Mouse (Mus musculus): ENCODE data around the gene Sv2a. TPM values are rescaled to one million over a fixed set of nuclear protein-coding genes. Genes with fewer than 3 reads are reported as not detected.
A peak's percentile ranks its signal among the peaks of the same experiment; 100 is the strongest.

Sv2a gene
- polyA plus RNA-seq, 1 experiment from 2014 or later: 3.5 TPM

DNA sequence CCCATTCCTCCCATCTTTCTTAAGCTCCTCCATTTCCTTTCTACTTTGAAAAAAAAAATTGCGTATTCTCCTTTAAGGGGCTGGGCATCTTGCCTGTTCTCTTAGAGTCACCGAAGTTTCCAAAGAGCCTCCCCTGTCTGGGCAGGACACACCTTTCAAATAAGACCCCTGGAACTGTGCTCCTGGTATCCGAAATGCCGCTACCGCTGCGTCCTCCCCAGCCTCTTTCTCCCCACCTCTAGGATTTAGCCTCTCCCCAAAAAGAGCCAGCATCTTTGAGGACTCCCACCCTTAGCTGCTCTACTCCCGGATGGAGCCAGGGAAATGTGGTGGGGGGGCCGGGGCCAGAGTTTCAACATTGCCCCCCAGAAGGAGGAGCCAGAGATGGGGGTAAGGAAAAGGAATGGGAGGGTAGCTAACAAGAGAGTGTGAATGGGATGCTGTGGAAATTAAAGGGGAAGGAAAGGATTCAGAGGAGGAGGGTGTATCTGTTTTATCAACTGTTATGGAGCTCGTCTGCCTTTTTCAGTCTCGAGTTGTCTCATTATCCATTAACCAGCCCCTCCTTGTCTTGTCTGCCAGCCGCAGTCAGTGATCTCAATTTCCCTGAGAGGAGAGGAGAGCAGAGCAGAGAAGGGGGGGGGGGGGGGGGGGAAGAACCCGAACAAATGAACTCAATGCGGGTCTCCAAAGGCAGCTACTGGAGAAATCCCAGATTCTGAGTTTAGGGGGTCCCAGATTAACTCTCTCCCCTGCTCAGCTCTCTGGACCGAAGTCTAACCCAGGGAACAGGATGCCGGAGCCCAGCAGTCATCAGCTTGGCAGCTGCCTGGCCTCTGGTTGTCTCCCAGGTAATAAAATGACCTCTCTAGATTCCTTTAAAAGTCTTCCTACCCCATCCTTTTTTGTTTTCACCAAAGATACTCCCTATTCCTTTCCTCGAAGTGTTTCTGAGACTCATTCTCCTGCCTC lies 18.8 kb upstream of the Sv2a start, which contains the start of gene Mtmr11:
Mtmr11 (plus strand) TSS at position 136 of the 972 bp plus-strand sequence.
- Histone ChIP-seq H3K36me3 (ENCODE audit: control insufficient read depth, insufficient read depth) (0 out of 2 replicates have a peak, but pooled peaks cover 4% of the 10 kb centered on the region), H3K4me3 (ENCODE audit: low read depth, low read length) (peak within 1 kb of the TSS; percentile 53), H3K27ac (ENCODE audit: low read depth, low read length) (peak within 1 kb of the TSS; percentile 97), H3K9ac (ENCODE audit: low read depth, low read length) (peak within 1 kb of the TSS; percentile 67), H3K4me2 (replicated peaks; ENCODE audit: low read depth) (peak within 1 kb of the TSS; percentile 87), H3K9me3 (ENCODE audit: control insufficient read depth) (no peaks in the 10 kb centered on the region), H3K27me3 (replicated peaks; ENCODE audit: control insufficient read depth, insufficient read depth, low read length) (no peaks in the 10 kb centered on the region), H3K4me1 (replicated peaks; ENCODE audit: control insufficient read depth, insufficient read depth, low read length) (peaks cover 13% of the 10 kb centered on the region)
- no peak for TF ChIP-seq CTCF (IDR thresholded peaks at IDR 0.05; ENCODE audit: low read depth)
- WGBS: 3% methylated on average over 16 of the region's 16 CpGs
- no peak for ATAC-seq

DNA sequence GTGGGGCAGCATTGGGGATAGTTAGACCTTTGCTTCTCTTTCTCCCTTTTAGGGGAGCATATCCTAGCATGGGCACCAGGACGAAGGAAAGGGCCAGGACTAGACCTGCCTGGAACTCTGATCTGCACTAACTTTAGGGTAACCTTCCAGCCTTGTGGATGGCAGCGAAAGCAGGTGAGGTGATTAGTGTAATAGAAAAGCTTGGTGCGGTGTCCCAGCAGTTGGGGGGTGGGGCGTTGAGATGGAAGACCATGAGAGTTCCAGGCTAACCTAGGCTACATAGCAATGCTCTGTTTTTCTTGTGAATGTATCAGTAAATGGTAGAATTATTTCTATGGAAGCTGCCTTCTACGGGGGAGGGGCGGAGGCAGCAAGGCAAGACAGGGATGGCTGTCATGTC lies 17.9 kb upstream of the Sv2a start:
- 81% methylated on average over 6 of the region's 6 CpGs for WGBS
- H3K9me3 ChIP-seq (ENCODE audit: control insufficient read depth): no peaks in the 10 kb centered on the region
- TF ChIP-seq CTCF (IDR thresholded peaks at IDR 0.05; ENCODE audit: low read depth): no peak
- H3K36me3 ChIP-seq (ENCODE audit: control insufficient read depth, insufficient read depth): 0 out of 2 replicates have a peak, but pooled peaks cover 6% of the 10 kb centered on the region
- ATAC-seq: no peak
- H3K4me3 ChIP-seq (ENCODE audit: low read depth, low read length): peak overlapping the region; percentile 53
- H3K27ac ChIP-seq (ENCODE audit: low read depth, low read length): peak overlapping the region; percentile 97; the same call in 1 of the 2 replicates
- H3K4me2 ChIP-seq (replicated peaks; ENCODE audit: low read depth): peak overlapping the region; percentile 87
- H3K4me1 ChIP-seq (replicated peaks; ENCODE audit: control insufficient read depth, insufficient read depth, low read length): peaks cover 13% of the 10 kb centered on the region
- no peaks in the 10 kb centered on the region for H3K27me3 ChIP-seq (replicated peaks; ENCODE audit: control insufficient read depth, insufficient read depth, low read length)
- H3K9ac ChIP-seq (ENCODE audit: low read depth, low read length): peak overlapping the region; percentile 67; the same call in 1 of the 2 replicates

DNA sequence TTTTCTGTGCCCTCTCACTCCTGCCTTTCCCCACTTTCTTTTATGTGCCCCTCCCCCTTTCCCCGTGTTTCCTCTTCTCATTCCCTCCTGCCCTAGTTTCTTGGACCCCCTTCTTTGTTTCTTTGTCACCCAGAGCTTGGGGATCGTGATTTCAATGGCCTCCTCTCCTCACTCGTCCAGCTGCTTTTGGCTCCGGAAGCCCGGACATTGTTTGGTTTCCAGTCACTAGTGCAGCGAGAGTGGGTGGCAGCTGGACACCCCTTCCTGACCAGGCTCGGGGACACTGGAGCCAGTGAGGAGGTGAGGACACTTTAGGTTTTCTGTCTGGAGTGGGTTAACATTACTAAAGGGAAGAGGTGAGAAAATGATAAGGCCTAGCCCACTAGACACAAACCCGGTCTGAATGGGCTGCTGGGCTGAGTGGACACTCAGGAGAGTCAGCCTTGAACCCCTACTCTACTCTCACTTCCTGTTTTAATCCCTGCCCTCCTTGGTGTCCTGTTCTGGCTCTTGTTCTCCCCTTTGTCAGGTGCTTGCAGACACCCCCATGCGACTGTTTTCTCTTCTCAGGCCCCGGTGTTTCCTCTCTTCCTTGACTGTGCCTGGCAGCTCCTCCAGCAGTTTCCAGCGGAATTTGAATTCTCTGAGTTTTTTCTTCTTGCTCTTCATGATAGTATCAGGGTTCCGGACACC lies 12.3 kb upstream of the Sv2a start:
- WGBS: 72% methylated on average over 12 of the region's 12 CpGs
- Histone ChIP-seq H3K4me1 (replicated peaks; ENCODE audit: control insufficient read depth, insufficient read depth, low read length) (peaks cover 6% of the 10 kb centered on the region; the same call in 1 of the 2 replicates), H3K4me2 (replicated peaks; ENCODE audit: low read depth) (no peak overlapping the region), H3K27me3 (replicated peaks; ENCODE audit: control insufficient read depth, insufficient read depth, low read length) (no peaks in the 10 kb centered on the region), H3K36me3 (ENCODE audit: control insufficient read depth, insufficient read depth) (peaks cover 30% of the 10 kb centered on the region; the same call in 1 of the 2 replicates), H3K9me3 (ENCODE audit: control insufficient read depth) (no peaks in the 10 kb centered on the region), H3K9ac (ENCODE audit: low read depth, low read length) (no peak overlapping the region), H3K4me3 (ENCODE audit: low read depth, low read length) (no peak overlapping the region), H3K27ac (ENCODE audit: low read depth, low read length) (no peak overlapping the region)
- ATAC-seq: no peak
- TF ChIP-seq CTCF (IDR thresholded peaks at IDR 0.05; ENCODE audit: low read depth): no peak

DNA sequence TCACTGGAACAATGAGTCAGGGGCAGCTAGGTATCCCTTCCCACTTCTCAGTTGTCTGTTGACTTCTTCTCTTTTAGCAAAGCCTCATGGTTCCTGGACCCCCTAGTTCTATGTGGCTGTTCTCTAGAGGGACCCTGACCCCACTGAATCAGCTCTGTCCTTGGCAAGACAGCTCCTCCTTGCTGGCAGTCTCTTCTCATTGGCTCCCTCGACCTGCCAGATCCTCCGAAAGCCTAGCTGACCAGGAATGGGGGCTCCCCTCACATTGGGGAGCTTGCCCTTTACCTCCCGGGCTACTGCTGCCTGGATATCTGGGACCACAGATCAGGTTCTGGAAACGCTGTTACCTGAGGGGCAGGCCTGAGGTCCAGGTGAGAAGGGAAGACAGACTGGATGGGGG lies 10.7 kb upstream of the Sv2a start:
- WGBS: 85% methylated on average over 4 of the region's 4 CpGs
- H3K36me3 ChIP-seq (ENCODE audit: control insufficient read depth, insufficient read depth): peaks cover 40% of the 10 kb centered on the region
- no peak for TF ChIP-seq CTCF (IDR thresholded peaks at IDR 0.05; ENCODE audit: low read depth)
- peaks cover 6% of the 10 kb centered on the region; the same call in 1 of the 2 replicates for H3K4me1 ChIP-seq (replicated peaks; ENCODE audit: control insufficient read depth, insufficient read depth, low read length)
- H3K9ac ChIP-seq (ENCODE audit: low read depth, low read length): no peak overlapping the region
- no peaks in the 10 kb centered on the region for H3K27me3 ChIP-seq (replicated peaks; ENCODE audit: control insufficient read depth, insufficient read depth, low read length)
- H3K4me2 ChIP-seq (replicated peaks; ENCODE audit: low read depth): peak overlapping the region; percentile 21
- no peaks in the 10 kb centered on the region for H3K9me3 ChIP-seq (ENCODE audit: control insufficient read depth)
- no peak overlapping the region for H3K27ac ChIP-seq (ENCODE audit: low read depth, low read length)
- no peak overlapping the region for H3K4me3 ChIP-seq (ENCODE audit: low read depth, low read length)
- ATAC-seq: no peak

DNA sequence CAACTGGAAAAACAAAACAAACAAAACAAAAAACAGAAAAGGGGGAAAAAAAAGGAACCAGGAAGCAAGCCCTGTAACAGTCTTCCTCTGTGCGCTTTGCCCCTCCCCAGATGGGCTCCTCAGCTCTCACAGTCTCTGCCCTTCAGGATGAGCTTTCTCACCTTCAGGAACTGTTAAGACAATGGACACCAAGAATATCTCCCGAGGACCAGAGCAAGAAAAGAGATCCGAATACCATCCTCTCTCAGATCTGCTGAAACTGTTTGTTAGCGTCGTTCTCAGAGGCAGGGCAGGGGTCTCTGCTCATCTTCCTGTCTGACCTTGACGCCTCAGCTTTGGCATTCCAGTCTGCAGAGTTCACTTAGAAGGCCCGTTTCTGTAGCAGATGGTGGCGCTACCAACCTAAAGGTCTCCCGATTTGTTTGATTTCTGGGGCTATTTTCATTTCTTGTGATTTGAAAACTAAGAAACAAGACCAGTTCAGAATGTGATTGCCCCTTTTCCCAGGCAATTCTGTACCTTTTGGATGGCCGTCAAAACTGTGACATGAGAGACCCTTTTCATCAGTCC lies 9.9 kb upstream of the Sv2a start:
- H3K27ac ChIP-seq (ENCODE audit: low read depth, low read length): peak overlapping the region; percentile 98
- no peaks in the 10 kb centered on the region for H3K27me3 ChIP-seq (replicated peaks; ENCODE audit: control insufficient read depth, insufficient read depth, low read length)
- peaks cover 6% of the 10 kb centered on the region; the same call in 1 of the 2 replicates for H3K4me1 ChIP-seq (replicated peaks; ENCODE audit: control insufficient read depth, insufficient read depth, low read length)
- WGBS: 49% methylated on average over 10 of the region's 10 CpGs
- TF ChIP-seq CTCF (IDR thresholded peaks at IDR 0.05; ENCODE audit: low read depth): no peak
- peaks cover 43% of the 10 kb centered on the region for H3K36me3 ChIP-seq (ENCODE audit: control insufficient read depth, insufficient read depth)
- H3K4me3 ChIP-seq (ENCODE audit: low read depth, low read length): peak overlapping the region; percentile 79
- no peaks in the 10 kb centered on the region for H3K9me3 ChIP-seq (ENCODE audit: control insufficient read depth)
- no peak for ATAC-seq
- H3K4me2 ChIP-seq (replicated peaks; ENCODE audit: low read depth): peak overlapping the region; percentile 90
- peak overlapping the region; percentile 76; the same call in 1 of the 2 replicates for H3K9ac ChIP-seq (ENCODE audit: low read depth, low read length)
